Mouse (Mus musculus): ENCODE data around the gene Irak2. TPM values are rescaled to one million over a fixed set of nuclear protein-coding genes. Genes with fewer than 3 reads are reported as not detected.
A peak's percentile ranks its signal among the peaks of the same experiment; 100 is the strongest.

Irak2 gene
- total RNA-seq, 2 experiments from 2014 or later, result 8.9 to 11.1 TPM

- DNase-seq, result no peak
These were observed 4.3 kb downstream of the Irak2 start for GRCm38 (mm10) chr6:113642605-113643004.

- no peak for DNase-seq
These were observed 4.8 kb downstream of the Irak2 start for GRCm38 (mm10) chr6:113643021-113643420.

GRCm38 (mm10) chr6:113643967-113644366 is 5.7 kb downstream of the Irak2 start:
- DNase-seq, result no peak

- peak; percentile 61 for DNase-seq
These were observed 6.5 kb downstream of the Irak2 start for GRCm38 (mm10) chr6:113644808-113645207.

- no peak for DNase-seq
These were observed 11.3 kb downstream of the Irak2 start for GRCm38 (mm10) chr6:113649346-113650196.

- no peak for DNase-seq
These were observed 12.0 kb downstream of the Irak2 start for GRCm38 (mm10) chr6:113650197-113650640.

GRCm38 (mm10) chr6:113651626-113652025 is 13.4 kb downstream of the Irak2 start:
- no peak for DNase-seq

- DNase-seq, result no peak
These were observed 15.3 kb downstream of the Irak2 start for GRCm38 (mm10) chr6:113653551-113653950.

GRCm38 (mm10) chr6:113654102-113654501 is 15.8 kb downstream of the Irak2 start:
- DNase-seq, result no peak

- no peak for DNase-seq
These were observed 16.6 kb downstream of the Irak2 start for GRCm38 (mm10) chr6:113654753-113655397.

- no peak for DNase-seq
These were observed 17.2 kb downstream of the Irak2 start for GRCm38 (mm10) chr6:113655475-113655874.

- DNase-seq, result no peak
These were observed 18.6 kb downstream of the Irak2 start for GRCm38 (mm10) chr6:113656847-113657246.

GRCm38 (mm10) chr6:113658226-113658625 is 20.0 kb downstream of the Irak2 start:
- DNase-seq, result peak; percentile 47

- no peak for DNase-seq
These were observed 21.6 kb downstream of the Irak2 start for GRCm38 (mm10) chr6:113659648-113660491.

- DNase-seq, result no peak
These were observed 22.5 kb downstream of the Irak2 start for GRCm38 (mm10) chr6:113660492-113661352.

GRCm38 (mm10) chr6:113661353-113662241 is 23.3 kb downstream of the Irak2 start:
- peak; percentile 58 for DNase-seq

GRCm38 (mm10) chr6:113662964-113663700 is 24.9 kb downstream of the Irak2 start:
- DNase-seq, result no peak

- DNase-seq, result no peak
These were observed 26.0 kb downstream of the Irak2 start for GRCm38 (mm10) chr6:113664305-113664704.

GRCm38 (mm10) chr6:113667611-113668122 is 29.4 kb downstream of the Irak2 start:
- no peak for DNase-seq

All from heart, postnatal 4 days (tissue).